Mouse (Mus musculus) liver, embryonic 14.5 days (tissue): ENCODE results near the gene Adamts13.

Experiments
- CTCF ChIP-seq: IDR thresholded peaks from 2 replicates; pipeline ENCODE4 v1.5.1; 2016; ENCODE audit warnings: antibody characterized with exemption, low read depth, control low read depth
- EP300 ChIP-seq: IDR thresholded peaks from 2 replicates; pipeline ENCODE4 v1.6.1; 2016; ENCODE audit warnings: antibody characterized with exemption, low read depth

DNA sequence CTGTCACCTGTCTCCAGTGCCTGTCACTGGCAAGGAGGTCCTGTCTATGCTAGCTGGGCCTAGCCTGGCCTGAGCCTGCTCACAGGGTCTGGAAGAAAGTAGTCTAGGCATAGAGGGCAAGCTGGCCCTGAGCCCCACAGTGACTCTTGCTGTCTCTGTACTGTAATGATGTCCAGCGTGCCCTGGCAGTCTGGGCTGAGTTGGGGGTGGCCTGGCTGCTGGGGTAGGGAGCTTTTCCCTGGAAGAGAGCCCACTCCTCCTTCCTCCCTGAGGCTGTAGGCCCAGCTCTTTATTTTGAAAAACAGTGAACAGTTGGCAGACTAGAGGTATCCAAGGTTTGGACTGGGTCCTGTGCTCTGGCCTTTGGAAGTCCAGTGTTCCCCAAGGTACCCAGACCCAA lies 47.9 kb downstream of the Adamts13 start:
- TF ChIP-seq CTCF (no peak), EP300 (no peak)
